Mouse (Mus musculus): ENCODE results near the gene Ankzf1. TPM values are rescaled to one million over a fixed set of nuclear protein-coding genes. Genes with fewer than 3 reads are reported as not detected.
A peak's percentile ranks its signal among the peaks of the same experiment; 100 is the strongest.

Ankzf1 gene
- total and polyA plus RNA-seq, 3 experiments: 5.5 to 16.7 TPM; not detected in 1

DNA sequence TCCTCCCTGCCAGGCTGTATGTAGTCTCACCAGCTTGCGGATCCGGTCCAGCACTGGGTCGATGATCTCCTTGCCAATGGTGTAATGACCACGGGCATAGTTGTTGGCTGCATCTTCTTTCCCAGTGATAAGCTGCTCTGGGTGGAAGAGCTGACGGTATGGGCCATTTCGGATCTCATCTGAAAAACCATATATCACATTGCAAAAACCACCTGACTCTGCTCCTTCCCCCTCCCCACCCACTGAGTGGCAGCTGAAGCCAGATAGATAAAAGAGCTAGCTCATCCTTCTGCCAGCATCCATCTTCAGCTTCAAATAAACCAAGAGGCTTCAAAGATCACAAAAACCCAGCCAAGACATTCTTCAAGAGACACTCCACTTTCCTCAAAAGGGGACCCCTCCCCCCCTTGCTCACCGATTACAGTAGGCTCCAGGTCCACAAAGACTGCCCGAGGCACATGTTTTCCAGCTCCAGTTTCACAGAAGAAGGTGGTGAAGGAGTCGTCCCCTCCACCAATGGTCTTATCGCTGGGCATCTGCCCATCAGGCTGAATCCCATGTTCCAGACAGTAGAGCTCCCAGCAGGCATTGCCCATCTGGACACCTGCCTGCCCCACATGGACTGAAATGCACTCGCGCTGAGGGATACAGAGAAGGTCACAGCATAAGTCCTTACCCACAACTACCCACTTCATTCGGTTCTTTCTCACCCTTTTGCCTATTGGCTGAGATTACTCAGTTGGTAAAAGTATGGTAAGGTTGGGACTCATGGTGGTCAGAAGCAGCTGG, 25.0 kb downstream of the Ankzf1 start (continued):
- TF ChIP-seq ETS1 (IDR thresholded peaks at IDR 0.05; ENCODE audit: low read depth, low read length): peak; percentile 97
- no peak for TF ChIP-seq RAD21 (IDR thresholded peaks at IDR 0.05; ENCODE audit: low read depth, low read length)
- no peak for TF ChIP-seq POLR2AphosphoS5 (IDR thresholded peaks at IDR 0.05; ENCODE audit: borderline replicate concordance, low read depth, low read length)

DNA sequence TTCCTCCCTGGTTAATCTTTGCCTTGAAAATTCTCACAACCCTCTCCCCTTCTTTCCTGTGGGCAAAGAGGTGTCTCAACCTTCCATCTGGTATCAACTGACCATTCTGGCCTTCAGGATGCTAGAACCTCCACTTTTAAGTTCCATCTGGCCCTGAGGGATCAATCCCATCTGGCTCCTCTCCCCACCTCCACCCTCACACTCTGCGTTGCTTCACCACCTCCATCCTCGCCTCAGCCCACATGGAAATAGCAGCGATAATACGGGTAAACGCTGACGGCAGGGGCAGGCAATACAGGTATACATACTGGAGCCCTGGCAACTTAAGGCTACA, 25.9 kb downstream of the Ankzf1 start:
- H3K27me3 ChIP-seq (ENCODE audit: control insufficient read depth in 1 of 2, insufficient read depth in 2 of 2, low read length in 2 of 2): no peaks in the 10 kb centered on the region
- peaks cover 52% of the 10 kb centered on the region for H3K79me2 ChIP-seq (ENCODE audit: control insufficient read depth, insufficient read depth, low read length, poor library complexity)
- H3K4me3 ChIP-seq (ENCODE audit: control insufficient read depth in 1 of 2, insufficient read depth in 1 of 2, low read depth in 2 of 2, low read length in 2 of 2): peak overlapping the region; percentile 81 to 82
- peaks cover 15 to 48% of the 10 kb centered on the region in 2 experiments for H3K36me3 ChIP-seq (ENCODE audit: control insufficient read depth in 1 of 2, insufficient read depth in 2 of 2, low read length in 2 of 2)
- H3K9ac ChIP-seq (ENCODE audit: control insufficient read depth, low read depth, low read length, poor library complexity, severe bottlenecking): peak overlapping the region; percentile 87
- TF ChIP-seq NELFE (IDR thresholded peaks at IDR 0.05; ENCODE audit: low read depth, low read length): peak; percentile 18; the same call in 1 of the 2 replicates
- 0 out of 2 replicates have a peak, but pooled peaks have one; percentile 4 for TF ChIP-seq ZMIZ1 (IDR thresholded peaks at IDR 0.05; ENCODE audit: low read depth, low read length)
- no peak for TF ChIP-seq POLR2A (IDR thresholded peaks at IDR 0.05; ENCODE audit: control insufficient read depth in 1 of 2, insufficient read depth in 1 of 2, low read depth in 1 of 2, low read length in 2 of 2, poor library complexity in 1 of 2)
- TF ChIP-seq EP300 (IDR thresholded peaks at IDR 0.05; ENCODE audit: low read depth in 1 of 2, low read length in 2 of 2): peak in 1 of 2 experiments; percentile 9; a peak in 1 of 4 replicates
- no peaks in the 10 kb centered on the region for H3K9me3 ChIP-seq (replicated peaks; ENCODE audit: insufficient read depth, low read length)
- DNase-seq (ENCODE audit: low read depth, low spot score): no peak
- H3K27ac ChIP-seq (ENCODE audit: control insufficient read depth, low read depth, low read length): peak overlapping the region; percentile 83
- peaks cover 7 to 46% of the 10 kb centered on the region in 2 experiments for H3K4me1 ChIP-seq (ENCODE audit: control insufficient read depth in 1 of 2, insufficient read depth in 2 of 2, low read length in 2 of 2)

GRCm38 (mm10) chr1:75218227-75219001, 26.5 kb downstream of the Ankzf1 start:
- Histone ChIP-seq H3K27me3 (ENCODE audit: control insufficient read depth in 1 of 2, insufficient read depth in 2 of 2, low read length in 2 of 2) (no peaks in the 10 kb centered on the region), H3K36me3 (ENCODE audit: control insufficient read depth in 1 of 2, insufficient read depth in 2 of 2, low read length in 2 of 2) (peaks cover 15 to 47% of the 10 kb centered on the region in 2 experiments), H3K9me3 (replicated peaks; ENCODE audit: insufficient read depth, low read length) (no peaks in the 10 kb centered on the region), H3K4me3 (ENCODE audit: control insufficient read depth in 1 of 2, insufficient read depth in 1 of 2, low read depth in 2 of 2, low read length in 2 of 2) (peak overlapping the region; percentile 81 to 82), H3K9ac (ENCODE audit: control insufficient read depth, low read depth, low read length, poor library complexity, severe bottlenecking) (peak overlapping the region; percentile 87), H3K79me2 (ENCODE audit: control insufficient read depth, insufficient read depth, low read length, poor library complexity) (peaks cover 51% of the 10 kb centered on the region), H3K4me1 (ENCODE audit: control insufficient read depth in 1 of 2, insufficient read depth in 2 of 2, low read length in 2 of 2) (peaks cover 12 to 46% of the 10 kb centered on the region in 2 experiments), H3K27ac (ENCODE audit: control insufficient read depth, low read depth, low read length) (peak overlapping the region; percentile 83)
- DNase-seq (ENCODE audit: low read depth, low spot score): peak; percentile 78
- peak; percentile 44; the same call in 1 of the 2 replicates for TF ChIP-seq MAZ (IDR thresholded peaks at IDR 0.05; ENCODE audit: low read depth, low read length)
- no peak for TF ChIP-seq MYB (IDR thresholded peaks at IDR 0.05; ENCODE audit: low read depth, low read length)
- 0 out of 2 replicates have a peak, but pooled peaks have one; percentile 24 for TF ChIP-seq NELFE (IDR thresholded peaks at IDR 0.05; ENCODE audit: low read depth, low read length)
- peak in 1 of 2 experiments; percentile 25; a peak in 1 of 4 replicates for TF ChIP-seq POLR2A (IDR thresholded peaks at IDR 0.05; ENCODE audit: control insufficient read depth in 1 of 2, insufficient read depth in 1 of 2, low read depth in 1 of 2, low read length in 2 of 2, poor library complexity in 1 of 2)
- TF ChIP-seq TBP (IDR thresholded peaks at IDR 0.05; ENCODE audit: low read depth, low read length): 0 out of 2 replicates have a peak, but pooled peaks have one; percentile 30
- no peak for TF ChIP-seq ZKSCAN1 (IDR thresholded peaks at IDR 0.05; ENCODE audit: low read depth, low read length)
- TF ChIP-seq CHD1 (IDR thresholded peaks at IDR 0.05; ENCODE audit: low read depth, low read length): no peak
- TF ChIP-seq HCFC1 (IDR thresholded peaks at IDR 0.05; ENCODE audit: low read depth, low read length): 0 out of 2 replicates have a peak, but pooled peaks have one; percentile 41
- TF ChIP-seq EP300 (IDR thresholded peaks at IDR 0.05; ENCODE audit: low read depth in 1 of 2, low read length in 2 of 2): 0 out of 4 replicates have a peak, but pooled peaks of 1 of the 2 experiments have one; percentile 3
- TF ChIP-seq POLR2AphosphoS5 (IDR thresholded peaks at IDR 0.05; ENCODE audit: borderline replicate concordance, low read depth, low read length): no peak; the same call in 1 of the 2 replicates
- no peak for TF ChIP-seq E2F4 (IDR thresholded peaks at IDR 0.05; ENCODE audit: borderline replicate concordance, low read depth, low read length)
- peak; percentile 57; the same call in 1 of the 2 replicates for TF ChIP-seq MAX (IDR thresholded peaks at IDR 0.05; ENCODE audit: low read length)
- peak; percentile 70 for TF ChIP-seq SIN3A (IDR thresholded peaks at IDR 0.05; ENCODE audit: low read length)
- peak; percentile 45; the same call in 1 of the 2 replicates for TF ChIP-seq ELF1 (IDR thresholded peaks at IDR 0.05; ENCODE audit: low read depth, low read length)
- 0 out of 2 replicates have a peak, but pooled peaks have one; percentile 55 for TF ChIP-seq POLR2AphosphoS2 (IDR thresholded peaks at IDR 0.05; ENCODE audit: low read length)
- peak; percentile 87 for TF ChIP-seq MXI1 (IDR thresholded peaks at IDR 0.05; ENCODE audit: low read depth, low read length)
- 0 out of 2 replicates have a peak, but pooled peaks have one; percentile 43 for TF ChIP-seq MYC (IDR thresholded peaks at IDR 0.05; ENCODE audit: low read depth, low read length)

Measured in MEL (cell line).